Mouse (Mus musculus): ENCODE data around the gene Gp6. TPM values are rescaled to one million over a fixed set of nuclear protein-coding genes. Genes with fewer than 3 reads are reported as not detected.

The Gp6 gene
- total and polyA plus RNA-seq, 3 experiments: 0.50 to 1.9 (median 0.76) TPM

GRCm38 (mm10) chr7:4373521-4373920 lies 24.0 kb downstream of the Gp6 start:
- no peaks in the 10 kb centered on the region for H3K27me3 ChIP-seq (ENCODE audit: control insufficient read depth, insufficient read depth, low read length)
- TF ChIP-seq POLR2A (IDR thresholded peaks at IDR 0.05; ENCODE audit: insufficient read depth, low read depth, low read length) (no peak), CTCF (IDR thresholded peaks at IDR 0.05) (no peak), EP300 (IDR thresholded peaks at IDR 0.05; ENCODE audit: insufficient read depth, low read depth, low read length) (no peak)
- H3K36me3 ChIP-seq (ENCODE audit: control insufficient read depth, insufficient read depth, low read length): no peaks in the 10 kb centered on the region
- no peak for DNase-seq
- intact Hi-C loops (cut with DNase I): no loop called here
- no peak overlapping the region for H3K9ac ChIP-seq (ENCODE audit: low read depth, low read length)
- 68% methylated on average over 7 of the region's 7 CpGs for WGBS
- no peak overlapping the region for H3K27ac ChIP-seq
- H3K4me1 ChIP-seq (ENCODE audit: control insufficient read depth, insufficient read depth, low read length): no peaks in the 10 kb centered on the region
- no peaks in the 10 kb centered on the region for H3K79me2 ChIP-seq (replicated peaks; ENCODE audit: control insufficient read depth, insufficient read depth, low read length)
- no peak overlapping the region for H3K4me3 ChIP-seq

- H3K27ac ChIP-seq: no peak within 1 kb of the TSS
- no peaks in the 10 kb centered on the region for H3K4me1 ChIP-seq (ENCODE audit: control insufficient read depth, insufficient read depth, low read length)
- H3K27me3 ChIP-seq (ENCODE audit: control insufficient read depth, insufficient read depth, low read length): no peaks in the 10 kb centered on the region
- TF ChIP-seq CTCF (IDR thresholded peaks at IDR 0.05) (no peak), POLR2A (IDR thresholded peaks at IDR 0.05; ENCODE audit: insufficient read depth, low read depth, low read length) (no peak), EP300 (IDR thresholded peaks at IDR 0.05; ENCODE audit: insufficient read depth, low read depth, low read length) (no peak)
- no peak for DNase-seq
- no peak within 1 kb of the TSS for H3K4me3 ChIP-seq
- intact Hi-C loops (cut with DNase I): no loop called here
- no peak within 1 kb of the TSS for H3K9ac ChIP-seq (ENCODE audit: low read depth, low read length)
- H3K36me3 ChIP-seq (ENCODE audit: control insufficient read depth, insufficient read depth, low read length): no peaks in the 10 kb centered on the region
- no peaks in the 10 kb centered on the region for H3K79me2 ChIP-seq (replicated peaks; ENCODE audit: control insufficient read depth, insufficient read depth, low read length)
Measured at GRCm38 (mm10) chr7:4337509-4337908, 60.0 kb downstream of the Gp6 start, which contains the start of gene Ncr1. TSS of gene Ncr1 (plus strand) at chr7:4337724.

- Histone ChIP-seq H3K27me3 (ENCODE audit: control insufficient read depth, insufficient read depth, low read length) (no peaks in the 10 kb centered on the region), H3K36me3 (ENCODE audit: control insufficient read depth, insufficient read depth, low read length) (no peaks in the 10 kb centered on the region), H3K9ac (ENCODE audit: low read depth, low read length) (no peak overlapping the region), H3K4me3 (no peak overlapping the region), H3K4me1 (ENCODE audit: control insufficient read depth, insufficient read depth, low read length) (no peaks in the 10 kb centered on the region), H3K79me2 (replicated peaks; ENCODE audit: control insufficient read depth, insufficient read depth, low read length) (no peaks in the 10 kb centered on the region), H3K27ac (no peak overlapping the region)
- WGBS: 54% methylated on average over 2 of the region's 2 CpGs
- TF ChIP-seq POLR2A (IDR thresholded peaks at IDR 0.05; ENCODE audit: insufficient read depth, low read depth, low read length) (no peak), CTCF (IDR thresholded peaks at IDR 0.05) (no peak)
- no peak for DNase-seq
- intact Hi-C loops (cut with DNase I): no loop called here
Measured at GRCm38 (mm10) chr7:4323301-4323700, 74.2 kb downstream of the Gp6 start.

Small RNA genes within 50 kb of the gene (microRNA-seq; reads per million reads assigned to microRNA genes)
- gene Gm24605: 0 reads per million in 2 experiments
- gene Gm24752: 0 reads per million in 2 experiments
- 0 reads per million in 2 experiments for gene Gm25349

Other genes starting within 250 kb of the Gp6 start
- gene Leng9, start 247.4 kb downstream of the Gp6 start, total RNA-seq (2021): 1 to 10 TPM; 2.2 to 3.7 TPM
- gene Leng9, start 247.4 kb downstream of the Gp6 start, polyA plus RNA-seq (2012; rRNA removed): 3.3 TPM in 2 replicates
- gene Cdc42ep5, start 232.9 kb downstream of the Gp6 start, total RNA-seq (2021): 1 to 10 TPM; 3.1 to 5.8 TPM
- 7.3 and 10.7 TPM in 2 replicates for gene Cdc42ep5, start 232.9 kb downstream of the Gp6 start, polyA plus RNA-seq (2012; rRNA removed)
- 1 to 10 TPM; 1.2 to 1.4 TPM for gene Lilra5, start 160.0 kb downstream of the Gp6 start, total RNA-seq (2021)
- gene Lilra5, start 160.0 kb downstream of the Gp6 start, polyA plus RNA-seq (2012; rRNA removed): 1.1 and 1.3 TPM in 2 replicates
- gene Ncr1, start 60.0 kb downstream of the Gp6 start, total RNA-seq (2021): not detected
- 0.41 and 1.2 TPM in 2 replicates for gene Ncr1, start 60.0 kb downstream of the Gp6 start, polyA plus RNA-seq (2012; rRNA removed)
- gene Rdh13, start 47.9 kb upstream of the Gp6 start, total RNA-seq (2021): 10 to 100 TPM; 31.0 to 34.1 TPM
- 25.1 and 42.5 TPM in 2 replicates for gene Rdh13, start 47.9 kb upstream of the Gp6 start, polyA plus RNA-seq (2012; rRNA removed)
- gene Eps8l1, start 62.9 kb upstream of the Gp6 start, total RNA-seq (2021): 1 to 10 TPM; 3.3 to 3.5 TPM
- 0.74 and 0.82 TPM in 2 replicates for gene Eps8l1, start 62.9 kb upstream of the Gp6 start, polyA plus RNA-seq (2012; rRNA removed)
- 10 to 100 TPM; 62.4 to 67.1 TPM for gene Ppp1r12c, start 103.9 kb upstream of the Gp6 start, total RNA-seq (2021)
- 47.0 and 53.2 TPM in 2 replicates for gene Ppp1r12c, start 103.9 kb upstream of the Gp6 start, polyA plus RNA-seq (2012; rRNA removed)
- 10 to 100 TPM; 15.6 to 19.7 TPM for gene Tnnt1, start 118.6 kb upstream of the Gp6 start, total RNA-seq (2021)
- 9.2 and 12.1 TPM in 2 replicates for gene Tnnt1, start 118.6 kb upstream of the Gp6 start, polyA plus RNA-seq (2012; rRNA removed)
- gene Tnni3, start 126.5 kb upstream of the Gp6 start, total RNA-seq (2021): over 10,000 TPM in 1 of 2 experiments, 1,000 to 10,000 TPM in 1; 9,834 to 11,008 TPM
- gene Tnni3, start 126.5 kb upstream of the Gp6 start, polyA plus RNA-seq (2012; rRNA removed): 13,898 and 21,553 TPM in 2 replicates
- 1 to 10 TPM; 2.3 to 2.7 TPM for gene Dnaaf3, start 134.7 kb upstream of the Gp6 start, total RNA-seq (2021)
- 12.4 and 13.2 TPM in 2 replicates for gene Dnaaf3, start 134.7 kb upstream of the Gp6 start, polyA plus RNA-seq (2012; rRNA removed)
- gene Syt5, start 149.8 kb upstream of the Gp6 start, total RNA-seq (2021): under 1 TPM; 0.39 to 0.86 TPM
- gene Syt5, start 149.8 kb upstream of the Gp6 start, polyA plus RNA-seq (2012; rRNA removed): 0.79 and 2.4 TPM in 2 replicates
- gene Ptprh, start 206.3 kb upstream of the Gp6 start, total RNA-seq (2021): not detected
- 0.03 and 0.06 TPM in 2 replicates for gene Ptprh, start 206.3 kb upstream of the Gp6 start, polyA plus RNA-seq (2012; rRNA removed)
- 1 to 10 TPM; 4.2 to 5.3 TPM for gene Tmem86b, start 233.7 kb upstream of the Gp6 start, total RNA-seq (2021)
- gene Tmem86b, start 233.7 kb upstream of the Gp6 start, polyA plus RNA-seq (2012; rRNA removed): 12.8 and 19.2 TPM in 2 replicates